Mouse (Mus musculus) cerebellum, adult 2 months (tissue): Measurements from ENCODE around the gene Arpc2. TPM values are rescaled to one million over a fixed set of nuclear protein-coding genes. Genes with fewer than 3 reads are reported as not detected.

ENCODE experiments used
- DNase-seq, 2 experiments: peaks; one replicate each; pipeline ENCODE4 v3.0.0; 2021
- H3K27ac ChIP-seq: fragments of 200-500 bp; 2 replicates; pipeline ENCODE4 v1.5.1; 2012; ENCODE audit warnings: low read length, control low read depth, inconsistent platforms; ENCODE audit not compliant: insufficient read depth
- H3K27me3 ChIP-seq: fragments of 200-500 bp; 2 replicates; pipeline ENCODE4 v1.6.1; 2012; ENCODE audit warnings: inconsistent platforms, mild to moderate bottlenecking, low read length, moderate library complexity; ENCODE audit not compliant: control insufficient read depth, insufficient read depth
- H3K4me1 ChIP-seq: fragments of 200-500 bp; 2 replicates; pipeline ENCODE4 v1.6.1; 2011; ENCODE audit warnings: low read length; ENCODE audit not compliant: control insufficient read depth, insufficient read depth
- H3K4me3 ChIP-seq: fragments of 200-500 bp; replicated peaks from 2 replicates; pipeline ENCODE3; 2011; ENCODE audit warnings: mild to moderate bottlenecking, low read depth, low read length, control low read depth; ENCODE audit not compliant: insufficient read depth
- CTCF ChIP-seq: fragments of 200-500 bp; IDR thresholded peaks from 2 replicates; pipeline ENCODE4 v1.5.1; 2011; ENCODE audit warnings: low read depth, mild to moderate bottlenecking, control low read depth, low read length, moderate library complexity, borderline replicate concordance; ENCODE audit not compliant: insufficient read depth
- POLR2A ChIP-seq: fragments of 200-500 bp; IDR thresholded peaks from 2 replicates; pipeline ENCODE4 v1.6.1; 2011; ENCODE audit warnings: low read length, control low read depth, borderline replicate concordance; ENCODE audit not compliant: insufficient read depth
- WGBS: fragments of 180-500 bp; shearing (Covaris S2); methylation state at CpG from one replicate; pipeline ENCODE4 v1.1.7; 2018; 5-methylcytosine and 5-hydroxymethylcytosine counted together
- polyA plus RNA-seq: library from polyadenylated mRNA; depleted of rRNA; stranded (reverse); fragments of >200 nt; gene quantifications from 2 replicates; pipeline ENCODE4 v1.2.3, GENCODE M21; 2012

The Arpc2 gene
- polyA plus RNA-seq, 1 experiment = 146 TPM

DNA sequence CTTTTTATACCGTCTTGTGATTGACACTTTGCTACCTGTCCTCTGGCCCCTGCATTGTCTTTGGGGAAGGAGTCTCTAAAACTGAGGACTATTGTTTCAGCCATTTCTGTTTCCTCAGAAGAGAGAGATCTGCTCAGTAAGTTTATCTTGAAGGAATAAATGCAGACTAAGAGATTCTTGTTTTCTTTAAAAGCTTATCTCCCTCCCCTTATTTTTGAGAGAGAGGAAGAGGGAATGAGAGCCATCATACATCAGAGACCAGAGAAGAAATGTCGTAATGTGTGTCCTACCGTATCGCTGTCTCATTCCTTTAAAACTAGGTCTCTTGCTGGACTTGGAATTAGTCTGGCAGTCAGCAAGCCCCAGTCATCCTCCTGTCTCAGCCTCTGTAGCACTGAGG is 4.9 kb downstream of the Arpc2 start:
- no peak for DNase-seq
- TF ChIP-seq POLR2A (no peak), CTCF (no peak)
- Histone ChIP-seq H3K4me1 (peaks cover 7% of the 10 kb centered on the region), H3K27ac (no peak overlapping the region), H3K4me3 (no peak overlapping the region), H3K27me3 (no peaks in the 10 kb centered on the region)
- 76% methylated on average over 4 of the region's 4 CpGs for WGBS

GRCm38 (mm10) chr1:74245525-74245924 is 9.6 kb downstream of the Arpc2 start:
- no peak for TF ChIP-seq POLR2A
- TF ChIP-seq CTCF = no peak
- DNase-seq = no peak
- H3K4me1 ChIP-seq = peaks cover 7% of the 10 kb centered on the region
- H3K4me3 ChIP-seq = no peak overlapping the region
- no peaks in the 10 kb centered on the region for H3K27me3 ChIP-seq
- WGBS = 84% methylated on average over 2 of the region's 2 CpGs
- no peak overlapping the region for H3K27ac ChIP-seq

DNA sequence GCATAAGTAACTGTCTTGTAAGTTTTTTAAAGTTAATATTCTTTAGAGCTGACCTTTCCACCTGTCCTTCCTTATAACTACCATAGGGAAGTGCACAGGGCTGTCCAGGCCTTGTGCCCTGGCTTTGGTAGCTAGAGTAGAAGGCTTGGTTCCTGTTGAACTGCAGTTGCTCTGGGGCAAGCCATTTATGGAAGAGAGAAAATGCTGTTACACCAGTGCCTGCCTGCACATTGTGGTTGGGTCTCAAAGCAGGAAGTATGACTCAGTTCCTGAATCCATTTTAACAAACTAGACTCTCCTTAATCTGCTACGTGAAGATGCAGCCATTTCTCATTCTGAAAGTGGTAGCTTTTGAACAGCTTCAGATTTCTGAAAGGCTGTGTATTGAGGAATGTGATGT is 12.9 kb downstream of the Arpc2 start:
- TF ChIP-seq CTCF (no peak), POLR2A (no peak)
- DNase-seq = no peak
- 82% methylated on average over 1 of the region's 1 CpGs for WGBS
- H3K27ac ChIP-seq = no peak overlapping the region
- H3K27me3 ChIP-seq = no peaks in the 10 kb centered on the region
- H3K4me1 ChIP-seq = peaks cover 4% of the 10 kb centered on the region; the same call in 1 of the 2 replicates
- H3K4me3 ChIP-seq = no peak overlapping the region

- Histone ChIP-seq H3K4me1 (peaks cover 4% of the 10 kb centered on the region; the same call in 1 of the 2 replicates), H3K27me3 (no peaks in the 10 kb centered on the region), H3K4me3 (no peak overlapping the region), H3K27ac (no peak overlapping the region)
- WGBS = 84% methylated on average over 5 of the region's 5 CpGs
- DNase-seq = no peak
- TF ChIP-seq POLR2A (no peak), CTCF (no peak)
These were observed 13.6 kb downstream of the Arpc2 start for GRCm38 (mm10) chr1:74249331-74249980.

GRCm38 (mm10) chr1:74250096-74250495 is 14.2 kb downstream of the Arpc2 start:
- 95% methylated on average over 4 of the region's 4 CpGs for WGBS
- no peak for TF ChIP-seq POLR2A
- H3K4me1 ChIP-seq = peaks cover 4% of the 10 kb centered on the region; the same call in 1 of the 2 replicates
- H3K27me3 ChIP-seq = no peaks in the 10 kb centered on the region
- no peak overlapping the region for H3K27ac ChIP-seq
- no peak for DNase-seq
- no peak overlapping the region for H3K4me3 ChIP-seq

DNA sequence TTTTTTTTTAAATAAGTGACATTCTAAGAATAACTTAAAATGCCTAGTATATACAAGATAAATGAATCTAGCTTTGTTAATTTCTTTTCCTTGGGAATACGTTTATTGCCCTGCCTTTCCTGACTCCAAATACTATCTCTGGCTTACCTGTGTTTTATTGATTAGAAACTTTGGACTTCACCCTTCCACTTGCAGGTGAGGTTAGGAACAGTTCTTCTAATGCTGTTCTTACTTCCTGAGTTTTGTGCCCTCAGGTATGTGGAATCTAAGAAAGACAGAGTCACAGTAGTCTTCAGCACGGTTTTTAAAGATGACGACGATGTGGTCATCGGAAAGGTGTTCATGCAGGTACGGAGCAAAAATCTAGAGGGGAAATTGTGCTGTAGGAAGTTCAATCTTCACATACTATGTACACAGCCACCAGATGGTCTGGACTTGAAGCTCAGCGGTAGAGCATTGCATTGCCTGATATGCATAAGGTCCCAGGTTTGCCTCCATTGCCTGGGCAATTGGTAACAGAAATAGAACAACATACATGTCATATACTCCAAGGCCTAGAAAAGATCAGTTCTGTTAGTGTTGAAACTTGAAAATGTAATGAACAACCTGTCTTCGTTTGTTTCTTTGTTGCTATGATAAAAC is 19.9 kb downstream of the Arpc2 start:
- no peak overlapping the region for H3K27ac ChIP-seq
- 97% methylated on average over 8 of the region's 8 CpGs for WGBS
- DNase-seq = no peak

GRCm38 (mm10) chr1:74256782-74257181 is 20.9 kb downstream of the Arpc2 start:
- Histone ChIP-seq H3K4me1 (no peaks in the 10 kb centered on the region), H3K27me3 (no peaks in the 10 kb centered on the region), H3K27ac (no peak overlapping the region), H3K4me3 (no peak overlapping the region)
- WGBS = 65% methylated on average over 4 of the region's 4 CpGs
- no peak for DNase-seq
- TF ChIP-seq CTCF = no peak
- no peak for TF ChIP-seq POLR2A

More for the DNA sequence above, 19.9 kb downstream of the Arpc2 start:
- no peaks in the 10 kb centered on the region for H3K27me3 ChIP-seq
- TF ChIP-seq POLR2A (no peak), CTCF (no peak)
- H3K4me3 ChIP-seq = no peak overlapping the region
- no peaks in the 10 kb centered on the region for H3K4me1 ChIP-seq

DNA sequence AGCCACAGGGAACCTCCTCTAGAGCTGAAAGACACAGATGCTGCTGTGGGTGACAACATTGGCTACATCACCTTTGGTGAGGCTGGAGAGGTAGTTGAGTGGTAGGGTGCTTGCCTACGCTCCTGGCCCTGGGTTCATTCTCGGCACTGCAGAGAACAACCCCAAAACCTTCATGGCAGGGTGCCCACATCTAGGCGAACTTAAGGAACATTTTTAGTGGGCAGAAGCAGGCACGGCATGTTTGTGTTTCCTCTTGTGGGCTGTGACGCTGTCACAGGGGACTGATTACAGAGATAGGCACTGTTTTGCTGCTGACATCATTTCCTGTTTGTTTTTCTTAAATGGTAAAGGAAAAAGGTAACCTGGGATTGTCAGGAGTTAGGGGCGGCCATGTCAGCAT is 26.6 kb downstream of the Arpc2 start:
- DNase-seq = no peak
- Histone ChIP-seq H3K4me1 (no peaks in the 10 kb centered on the region; the same call in 1 of the 2 replicates), H3K27ac (no peak overlapping the region), H3K27me3 (no peaks in the 10 kb centered on the region), H3K4me3 (no peak overlapping the region)
- no peak for TF ChIP-seq POLR2A
- 87% methylated on average over 6 of the region's 6 CpGs for WGBS
